Mouse (Mus musculus): ENCODE results near the gene Mok. TPM values are rescaled to one million over a fixed set of nuclear protein-coding genes. Genes with fewer than 3 reads are reported as not detected.

The Mok gene
- polyA plus RNA-seq, 2 experiments = 4.5 to 5.4 TPM

GRCm38 (mm10) chr12:110816833-110817232 lies 23.9 kb downstream of the Mok start:
- H3K36me3 ChIP-seq (ENCODE audit: control insufficient read depth, insufficient read depth, low read length) = peaks cover 5% of the 10 kb centered on the region; the same call in 1 of the 2 replicates
- no peak overlapping the region for H3K4me2 ChIP-seq (replicated peaks; ENCODE audit: low read depth, low read length, severe bottlenecking)
- ATAC-seq (ENCODE audit: low FRiP score, low read depth) (no peak), DNase-seq (ENCODE audit: low spot score) (no peak)
- H3K27ac ChIP-seq (replicated peaks; ENCODE audit: low read depth, low read length) = no peak overlapping the region
- TF ChIP-seq POLR2A (IDR thresholded peaks at IDR 0.05; ENCODE audit: borderline replicate concordance, extremely low read depth, insufficient read depth, insufficient read length) = no peak
- H3K4me1 ChIP-seq (ENCODE audit: control insufficient read depth, insufficient read depth, low read length) = no peaks in the 10 kb centered on the region
- H3K4me3 ChIP-seq (replicated peaks; ENCODE audit: low read length) = no peak overlapping the region
- no peaks in the 10 kb centered on the region for H3K9me3 ChIP-seq (ENCODE audit: control insufficient read depth, low read length)
- H3K27me3 ChIP-seq (ENCODE audit: control insufficient read depth, insufficient read depth, low read length) = no peaks in the 10 kb centered on the region
- 94% methylated on average over 2 of the region's 2 CpGs for WGBS
- H3K9ac ChIP-seq (ENCODE audit: low read depth, low read length, severe bottlenecking) = no peak overlapping the region

- Histone ChIP-seq H3K27ac (replicated peaks; ENCODE audit: low read depth, low read length) (no peak overlapping the region), H3K4me1 (ENCODE audit: control insufficient read depth, insufficient read depth, low read length) (no peaks in the 10 kb centered on the region), H3K27me3 (ENCODE audit: control insufficient read depth, insufficient read depth, low read length) (no peaks in the 10 kb centered on the region), H3K4me2 (replicated peaks; ENCODE audit: low read depth, low read length, severe bottlenecking) (no peak overlapping the region), H3K9me3 (ENCODE audit: control insufficient read depth, low read length) (no peaks in the 10 kb centered on the region), H3K4me3 (replicated peaks; ENCODE audit: low read length) (no peak overlapping the region), H3K9ac (ENCODE audit: low read depth, low read length, severe bottlenecking) (no peak overlapping the region), H3K36me3 (ENCODE audit: control insufficient read depth, insufficient read depth, low read length) (peaks cover 5% of the 10 kb centered on the region; the same call in 1 of the 2 replicates)
- no peak for DNase-seq (ENCODE audit: low spot score)
- 63% methylated on average over 17 of the region's 17 CpGs for WGBS
- ATAC-seq (ENCODE audit: low FRiP score, low read depth) = no peak
- TF ChIP-seq POLR2A (IDR thresholded peaks at IDR 0.05; ENCODE audit: borderline replicate concordance, extremely low read depth, insufficient read depth, insufficient read length) = no peak
These were observed 25.8 kb downstream of the Mok start for GRCm38 (mm10) chr12:110814924-110815323.

- no peak overlapping the region for H3K9ac ChIP-seq (ENCODE audit: low read depth, low read length, severe bottlenecking)
- no peak overlapping the region for H3K4me2 ChIP-seq (replicated peaks; ENCODE audit: low read depth, low read length, severe bottlenecking)
- no peaks in the 10 kb centered on the region for H3K27me3 ChIP-seq (ENCODE audit: control insufficient read depth, insufficient read depth, low read length)
- peaks cover 5% of the 10 kb centered on the region; the same call in 1 of the 2 replicates for H3K36me3 ChIP-seq (ENCODE audit: control insufficient read depth, insufficient read depth, low read length)
- no peaks in the 10 kb centered on the region for H3K4me1 ChIP-seq (ENCODE audit: control insufficient read depth, insufficient read depth, low read length)
- no peak overlapping the region for H3K4me3 ChIP-seq (replicated peaks; ENCODE audit: low read length)
- WGBS = 93% methylated on average over 6 of the region's 6 CpGs
- DNase-seq (ENCODE audit: low spot score) (no peak), ATAC-seq (ENCODE audit: low FRiP score, low read depth) (no peak)
- H3K27ac ChIP-seq (replicated peaks; ENCODE audit: low read depth, low read length) = no peak overlapping the region
- no peak for TF ChIP-seq POLR2A (IDR thresholded peaks at IDR 0.05; ENCODE audit: borderline replicate concordance, extremely low read depth, insufficient read depth, insufficient read length)
- H3K9me3 ChIP-seq (ENCODE audit: control insufficient read depth, low read length) = no peaks in the 10 kb centered on the region
These were observed 27.1 kb downstream of the Mok start for GRCm38 (mm10) chr12:110813624-110814023.

- Histone ChIP-seq H3K4me1 (ENCODE audit: control insufficient read depth, insufficient read depth, low read length) (no peaks in the 10 kb centered on the region), H3K9ac (ENCODE audit: low read depth, low read length, severe bottlenecking) (no peak overlapping the region), H3K9me3 (ENCODE audit: control insufficient read depth, low read length) (no peaks in the 10 kb centered on the region), H3K27me3 (ENCODE audit: control insufficient read depth, insufficient read depth, low read length) (no peaks in the 10 kb centered on the region), H3K36me3 (ENCODE audit: control insufficient read depth, insufficient read depth, low read length) (peaks cover 8% of the 10 kb centered on the region), H3K4me3 (replicated peaks; ENCODE audit: low read length) (no peak overlapping the region), H3K27ac (replicated peaks; ENCODE audit: low read depth, low read length) (no peak overlapping the region), H3K4me2 (replicated peaks; ENCODE audit: low read depth, low read length, severe bottlenecking) (no peak overlapping the region)
- DNase-seq (ENCODE audit: low spot score) (no peak), ATAC-seq (ENCODE audit: low FRiP score, low read depth) (no peak)
- 85% methylated on average over 9 of the region's 9 CpGs for WGBS
- no peak for TF ChIP-seq POLR2A (IDR thresholded peaks at IDR 0.05; ENCODE audit: borderline replicate concordance, extremely low read depth, insufficient read depth, insufficient read length)
These were observed 27.6 kb downstream of the Mok start for GRCm38 (mm10) chr12:110813132-110813531.

- H3K27me3 ChIP-seq (ENCODE audit: control insufficient read depth, insufficient read depth, low read length) = no peaks in the 10 kb centered on the region
- no peak overlapping the region for H3K4me2 ChIP-seq (replicated peaks; ENCODE audit: low read depth, low read length, severe bottlenecking)
- H3K4me1 ChIP-seq (ENCODE audit: control insufficient read depth, insufficient read depth, low read length) = no peaks in the 10 kb centered on the region
- no peak overlapping the region for H3K27ac ChIP-seq (replicated peaks; ENCODE audit: low read depth, low read length)
- H3K9me3 ChIP-seq (ENCODE audit: control insufficient read depth, low read length) = no peaks in the 10 kb centered on the region
- DNase-seq (ENCODE audit: low spot score) = no peak
- TF ChIP-seq POLR2A (IDR thresholded peaks at IDR 0.05; ENCODE audit: borderline replicate concordance, extremely low read depth, insufficient read depth, insufficient read length) = no peak
- no peak for ATAC-seq (ENCODE audit: low FRiP score, low read depth)
- peaks cover 21% of the 10 kb centered on the region for H3K36me3 ChIP-seq (ENCODE audit: control insufficient read depth, insufficient read depth, low read length)
- no peak overlapping the region for H3K4me3 ChIP-seq (replicated peaks; ENCODE audit: low read length)
- 75% methylated on average over 5 of the region's 5 CpGs for WGBS
- H3K9ac ChIP-seq (ENCODE audit: low read depth, low read length, severe bottlenecking) = no peak overlapping the region
These were observed 31.9 kb downstream of the Mok start for GRCm38 (mm10) chr12:110808848-110809247.

- ATAC-seq (ENCODE audit: low FRiP score, low read depth) = no peak
- Histone ChIP-seq H3K9ac (ENCODE audit: low read depth, low read length, severe bottlenecking) (no peak overlapping the region), H3K36me3 (ENCODE audit: control insufficient read depth, insufficient read depth, low read length) (peaks cover 21% of the 10 kb centered on the region), H3K27ac (replicated peaks; ENCODE audit: low read depth, low read length) (no peak overlapping the region), H3K4me3 (replicated peaks; ENCODE audit: low read length) (no peak overlapping the region), H3K27me3 (ENCODE audit: control insufficient read depth, insufficient read depth, low read length) (no peaks in the 10 kb centered on the region), H3K9me3 (ENCODE audit: control insufficient read depth, low read length) (no peaks in the 10 kb centered on the region), H3K4me1 (ENCODE audit: control insufficient read depth, insufficient read depth, low read length) (no peaks in the 10 kb centered on the region), H3K4me2 (replicated peaks; ENCODE audit: low read depth, low read length, severe bottlenecking) (no peak overlapping the region)
- WGBS = 80% methylated on average over 10 of the region's 10 CpGs
- TF ChIP-seq POLR2A (IDR thresholded peaks at IDR 0.05; ENCODE audit: borderline replicate concordance, extremely low read depth, insufficient read depth, insufficient read length) = no peak
- no peak for DNase-seq (ENCODE audit: low spot score)
These were observed 32.3 kb downstream of the Mok start for GRCm38 (mm10) chr12:110808430-110808829.
